Mouse (Mus musculus): ENCODE data around the gene Ormdl3. TPM values are rescaled to one million over a fixed set of nuclear protein-coding genes. Genes with fewer than 3 reads are reported as not detected.
A peak's percentile ranks its signal among the peaks of the same experiment; 100 is the strongest.

Ormdl3 gene
- polyA plus RNA-seq, 1 experiment from 2014 or later, result 14.5 TPM

GRCm38 (mm10) chr11:98547308-98547693, 39.9 kb downstream of the Ormdl3 start:
- H3K4me3 ChIP-seq (ENCODE audit: low read depth, low read length), result no peak overlapping the region
- ATAC-seq (ENCODE audit: low read depth), result no peak
- H3K27me3 ChIP-seq (ENCODE audit: control insufficient read depth, insufficient read depth, low read length), result peaks cover 57% of the 10 kb centered on the region
- H3K9ac ChIP-seq (replicated peaks; ENCODE audit: low read depth, low read length), result no peak overlapping the region
- no peak overlapping the region for H3K4me2 ChIP-seq (ENCODE audit: low read depth, low read length)
- H3K27ac ChIP-seq (ENCODE audit: low read depth, low read length), result no peak overlapping the region
- H3K4me1 ChIP-seq (ENCODE audit: control insufficient read depth, insufficient read depth, low read length), result 0 out of 2 replicates have a peak, but pooled peaks cover 4% of the 10 kb centered on the region
- no peaks in the 10 kb centered on the region for H3K36me3 ChIP-seq (ENCODE audit: control insufficient read depth, insufficient read depth, low read length)
- H3K9me3 ChIP-seq (ENCODE audit: control insufficient read depth, low read length), result no peaks in the 10 kb centered on the region
- WGBS, result 59% methylated on average over 3 of the region's 3 CpGs

GRCm38 (mm10) chr11:98546529-98547307, 40.5 kb downstream of the Ormdl3 start:
- no peak overlapping the region for H3K4me2 ChIP-seq (ENCODE audit: low read depth, low read length)
- 0 out of 2 replicates have a peak, but pooled peaks cover 3% of the 10 kb centered on the region for H3K4me1 ChIP-seq (ENCODE audit: control insufficient read depth, insufficient read depth, low read length)
- H3K9ac ChIP-seq (replicated peaks; ENCODE audit: low read depth, low read length), result no peak overlapping the region
- no peaks in the 10 kb centered on the region for H3K9me3 ChIP-seq (ENCODE audit: control insufficient read depth, low read length)
- ATAC-seq (ENCODE audit: low read depth), result no peak
- H3K27ac ChIP-seq (ENCODE audit: low read depth, low read length), result no peak overlapping the region
- WGBS, result 42% methylated on average over 12 of the region's 12 CpGs
- peaks cover 58% of the 10 kb centered on the region for H3K27me3 ChIP-seq (ENCODE audit: control insufficient read depth, insufficient read depth, low read length)
- H3K4me3 ChIP-seq (ENCODE audit: low read depth, low read length), result no peak overlapping the region
- H3K36me3 ChIP-seq (ENCODE audit: control insufficient read depth, insufficient read depth, low read length), result no peaks in the 10 kb centered on the region

- peaks cover 58% of the 10 kb centered on the region for H3K27me3 ChIP-seq (ENCODE audit: control insufficient read depth, insufficient read depth, low read length)
- peak within 1 kb of the TSS; percentile 42 for H3K4me3 ChIP-seq (ENCODE audit: low read depth, low read length)
- 0 out of 2 replicates have a peak within 1 kb of the TSS, but pooled peaks have one; percentile 37 for H3K9ac ChIP-seq (replicated peaks; ENCODE audit: low read depth, low read length)
- WGBS, result 2% methylated on average over 52 of the region's 58 CpGs
- peak within 1 kb of the TSS; percentile 81 for H3K4me2 ChIP-seq (ENCODE audit: low read depth, low read length)
- H3K27ac ChIP-seq (ENCODE audit: low read depth, low read length), result no peak within 1 kb of the TSS
- H3K36me3 ChIP-seq (ENCODE audit: control insufficient read depth, insufficient read depth, low read length), result no peaks in the 10 kb centered on the region
- no peak for ATAC-seq (ENCODE audit: low read depth)
- H3K9me3 ChIP-seq (ENCODE audit: control insufficient read depth, low read length), result no peaks in the 10 kb centered on the region
- no peaks in the 10 kb centered on the region for H3K4me1 ChIP-seq (ENCODE audit: control insufficient read depth, insufficient read depth, low read length)
These were observed 41.4 kb downstream of the Ormdl3 start, which contains the start of gene Ikzf3 for GRCm38 (mm10) chr11:98545711-98546231. Ikzf3 (minus strand) TSS chr11:98546031.

GRCm38 (mm10) chr11:98544890-98545677, 42.1 kb downstream of the Ormdl3 start:
- H3K9ac ChIP-seq (replicated peaks; ENCODE audit: low read depth, low read length), result 0 out of 2 replicates have a peak overlapping the region, but pooled peaks have one; percentile 37
- H3K4me2 ChIP-seq (ENCODE audit: low read depth, low read length), result peak overlapping the region; percentile 81
- H3K27me3 ChIP-seq (ENCODE audit: control insufficient read depth, insufficient read depth, low read length), result peaks cover 56% of the 10 kb centered on the region
- H3K36me3 ChIP-seq (ENCODE audit: control insufficient read depth, insufficient read depth, low read length), result no peaks in the 10 kb centered on the region
- WGBS, result 5% methylated on average over 16 of the region's 16 CpGs
- no peaks in the 10 kb centered on the region for H3K9me3 ChIP-seq (ENCODE audit: control insufficient read depth, low read length)
- H3K4me3 ChIP-seq (ENCODE audit: low read depth, low read length), result peak overlapping the region; percentile 42
- no peaks in the 10 kb centered on the region for H3K4me1 ChIP-seq (ENCODE audit: control insufficient read depth, insufficient read depth, low read length)
- ATAC-seq (ENCODE audit: low read depth), result no peak
- no peak overlapping the region for H3K27ac ChIP-seq (ENCODE audit: low read depth, low read length)

GRCm38 (mm10) chr11:98543414-98543813, 43.8 kb downstream of the Ormdl3 start:
- Histone ChIP-seq H3K36me3 (ENCODE audit: control insufficient read depth, insufficient read depth, low read length) (no peaks in the 10 kb centered on the region), H3K27me3 (ENCODE audit: control insufficient read depth, insufficient read depth, low read length) (peaks cover 50% of the 10 kb centered on the region), H3K4me1 (ENCODE audit: control insufficient read depth, insufficient read depth, low read length) (no peaks in the 10 kb centered on the region), H3K9me3 (ENCODE audit: control insufficient read depth, low read length) (no peaks in the 10 kb centered on the region), H3K9ac (replicated peaks; ENCODE audit: low read depth, low read length) (no peak overlapping the region), H3K4me2 (ENCODE audit: low read depth, low read length) (no peak overlapping the region), H3K4me3 (ENCODE audit: low read depth, low read length) (no peak overlapping the region), H3K27ac (ENCODE audit: low read depth, low read length) (no peak overlapping the region)
- WGBS, result 88% methylated on average over 1 of the region's 1 CpGs
- ATAC-seq (ENCODE audit: low read depth), result no peak

- Histone ChIP-seq H3K4me1 (ENCODE audit: control insufficient read depth, insufficient read depth, low read length) (no peaks in the 10 kb centered on the region), H3K4me2 (ENCODE audit: low read depth, low read length) (no peak overlapping the region), H3K9me3 (ENCODE audit: control insufficient read depth, low read length) (no peaks in the 10 kb centered on the region), H3K9ac (replicated peaks; ENCODE audit: low read depth, low read length) (no peak overlapping the region), H3K4me3 (ENCODE audit: low read depth, low read length) (no peak overlapping the region), H3K27me3 (ENCODE audit: control insufficient read depth, insufficient read depth, low read length) (peaks cover 45% of the 10 kb centered on the region), H3K27ac (ENCODE audit: low read depth, low read length) (no peak overlapping the region), H3K36me3 (ENCODE audit: control insufficient read depth, insufficient read depth, low read length) (no peaks in the 10 kb centered on the region)
- WGBS, result 76% methylated on average over 8 of the region's 8 CpGs
- ATAC-seq (ENCODE audit: low read depth), result no peak
These were observed 44.6 kb downstream of the Ormdl3 start for GRCm38 (mm10) chr11:98542553-98542952.

- Histone ChIP-seq H3K27ac (ENCODE audit: low read depth, low read length) (no peak overlapping the region), H3K9ac (replicated peaks; ENCODE audit: low read depth, low read length) (no peak overlapping the region), H3K9me3 (ENCODE audit: control insufficient read depth, low read length) (no peaks in the 10 kb centered on the region), H3K4me3 (ENCODE audit: low read depth, low read length) (no peak overlapping the region), H3K27me3 (ENCODE audit: control insufficient read depth, insufficient read depth, low read length) (peaks cover 23% of the 10 kb centered on the region), H3K4me1 (ENCODE audit: control insufficient read depth, insufficient read depth, low read length) (no peaks in the 10 kb centered on the region), H3K4me2 (ENCODE audit: low read depth, low read length) (no peak overlapping the region), H3K36me3 (ENCODE audit: control insufficient read depth, insufficient read depth, low read length) (no peaks in the 10 kb centered on the region)
- no peak for ATAC-seq (ENCODE audit: low read depth)
- 77% methylated on average over 5 of the region's 5 CpGs for WGBS
These were observed 46.8 kb downstream of the Ormdl3 start for GRCm38 (mm10) chr11:98540319-98540718.

- Histone ChIP-seq H3K27me3 (ENCODE audit: control insufficient read depth, insufficient read depth, low read length) (peaks cover 3% of the 10 kb centered on the region), H3K27ac (ENCODE audit: low read depth, low read length) (no peak overlapping the region)
These were observed 49.6 kb downstream of the Ormdl3 start for GRCm38 (mm10) chr11:98537480-98538034.

More at GRCm38 (mm10) chr11:98537480-98538034, 49.6 kb downstream of the Ormdl3 start:
- Histone ChIP-seq H3K36me3 (ENCODE audit: control insufficient read depth, insufficient read depth, low read length) (no peaks in the 10 kb centered on the region), H3K4me2 (ENCODE audit: low read depth, low read length) (no peak overlapping the region), H3K9ac (replicated peaks; ENCODE audit: low read depth, low read length) (no peak overlapping the region), H3K4me1 (ENCODE audit: control insufficient read depth, insufficient read depth, low read length) (no peaks in the 10 kb centered on the region), H3K9me3 (ENCODE audit: control insufficient read depth, low read length) (no peaks in the 10 kb centered on the region), H3K4me3 (ENCODE audit: low read depth, low read length) (no peak overlapping the region)
- ATAC-seq (ENCODE audit: low read depth), result no peak
